Mouse (Mus musculus) adipocyte (in vitro differentiated cells): ENCODE data around the gene Nicn1.
"Not testable (repeated sequence)": the region's sequence is repeated elsewhere in the genome, so short reads cannot be mapped to it uniquely, and the experiment has no call there.

Source experiments
- DNase-seq: peaks from one replicate; pipeline ENCODE4 v3.0.0-alpha.2; 2016; ENCODE audit warnings: low spot score

The Nicn1 gene

GRCm38 (mm10) chr9:108290016-108290750 lies at the start of gene Nicn1:
Gene Nicn1 (plus strand): TSS chr9:108290429.
- DNase-seq, result peak; percentile 95

GRCm38 (mm10) chr9:108244540-108244939 lies 45.7 kb upstream of the Nicn1 start:
- no peak for DNase-seq

GRCm38 (mm10) chr9:108244984-108245383 lies 45.2 kb upstream of the Nicn1 start:
- DNase-seq, result no peak

- no peak for DNase-seq
These were observed 41.3 kb upstream of the Nicn1 start for GRCm38 (mm10) chr9:108248957-108249356.

GRCm38 (mm10) chr9:108251877-108252276 lies 38.4 kb upstream of the Nicn1 start:
- no peak for DNase-seq

DNA sequence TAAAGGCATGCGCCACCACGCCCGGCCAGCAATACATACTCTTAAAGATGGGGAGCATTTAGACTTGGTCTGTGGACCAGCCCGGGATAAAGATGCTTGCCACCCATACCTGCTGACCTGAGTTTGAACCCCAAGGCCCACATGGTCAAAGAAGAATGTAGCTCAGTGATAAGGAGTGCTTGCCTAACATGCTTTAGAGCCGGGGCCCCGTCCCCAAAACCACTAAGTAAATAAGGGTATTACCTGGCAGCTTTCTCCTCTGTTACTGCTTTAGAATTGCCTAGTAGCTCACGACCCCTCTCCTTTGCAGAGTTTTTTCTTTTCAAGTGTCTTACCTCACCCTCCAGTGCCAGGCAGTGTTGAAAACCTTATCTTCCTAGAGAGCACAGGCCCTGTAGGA lies 37.5 kb upstream of the Nicn1 start:
- DNase-seq, result no peak

GRCm38 (mm10) chr9:108260526-108260925 lies 29.7 kb upstream of the Nicn1 start:
- DNase-seq, result no peak

DNA sequence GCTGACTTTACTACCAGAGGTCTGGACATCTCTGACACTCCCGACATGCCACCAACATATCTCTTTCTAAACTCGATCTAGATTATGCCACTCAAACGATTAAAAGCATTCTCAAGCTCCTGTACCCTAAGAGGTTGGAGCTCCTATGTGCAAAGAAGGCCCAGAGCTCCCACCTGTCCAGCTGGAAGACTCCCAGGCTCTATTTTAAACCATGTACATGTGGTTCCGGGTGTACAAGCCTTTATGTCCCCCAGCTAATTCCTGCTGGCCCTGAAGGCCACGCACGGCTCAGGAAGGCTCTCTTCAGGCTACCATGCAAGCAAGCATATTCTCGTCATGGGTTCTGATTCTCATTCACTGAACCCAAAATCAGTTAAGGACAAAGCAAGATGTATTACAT lies 28.4 kb upstream of the Nicn1 start:
- DNase-seq, result no peak

GRCm38 (mm10) chr9:108262494-108263049 lies 27.7 kb upstream of the Nicn1 start:
- peak; percentile 48 for DNase-seq

GRCm38 (mm10) chr9:108263131-108263681 lies 27.0 kb upstream of the Nicn1 start:
- DNase-seq, result peak; percentile 45

- DNase-seq, result peak; percentile 91
These were observed 26.5 kb upstream of the Nicn1 start, which contains the start of gene Dag1 for GRCm38 (mm10) chr9:108263690-108264190. Gene Dag1 (minus strand): TSS chr9:108263958.

DNA sequence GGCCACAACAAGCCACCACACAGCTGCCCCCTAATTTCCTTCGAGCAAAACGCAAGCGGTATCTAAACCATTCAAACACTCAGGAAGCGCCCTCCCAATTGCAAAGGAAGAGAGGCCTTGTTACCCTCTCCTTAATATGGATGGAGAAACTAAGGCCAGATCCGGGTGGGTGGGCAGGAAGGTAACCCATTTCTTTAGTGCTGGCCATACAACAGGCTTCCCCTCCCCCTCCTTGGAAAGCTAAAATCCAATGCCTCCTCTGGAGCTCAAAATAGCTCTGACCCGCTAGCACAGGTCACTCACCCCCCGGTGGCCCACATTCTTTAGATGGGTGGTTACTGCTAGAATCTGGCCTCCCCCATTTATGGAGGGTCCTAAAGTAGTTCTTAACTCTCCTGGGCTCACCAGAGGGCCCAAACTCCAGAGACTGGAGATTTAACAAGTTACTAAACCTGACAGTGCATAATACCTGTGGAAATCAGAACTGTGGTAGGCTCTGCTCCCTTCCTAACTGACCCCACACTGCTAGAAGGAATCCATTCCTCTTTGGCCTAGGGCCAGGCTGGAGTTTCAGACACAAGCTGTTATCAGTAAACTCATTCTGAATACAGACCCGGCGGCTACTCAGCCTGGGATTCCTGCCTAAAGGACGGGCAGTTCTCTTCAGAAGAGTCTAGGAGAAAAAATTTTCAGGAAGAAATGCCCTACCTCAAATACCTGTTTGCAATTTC lies 25.9 kb upstream of the Nicn1 start:
- DNase-seq, result peak; percentile 55

- DNase-seq, result peak; percentile 48
These were observed 23.8 kb upstream of the Nicn1 start for GRCm38 (mm10) chr9:108266261-108266935.

- DNase-seq, result peak; percentile 52
These were observed 22.5 kb upstream of the Nicn1 start for GRCm38 (mm10) chr9:108267691-108268090.

GRCm38 (mm10) chr9:108268701-108269100 lies 21.5 kb upstream of the Nicn1 start:
- DNase-seq, result not testable (repeated sequence)

DNA sequence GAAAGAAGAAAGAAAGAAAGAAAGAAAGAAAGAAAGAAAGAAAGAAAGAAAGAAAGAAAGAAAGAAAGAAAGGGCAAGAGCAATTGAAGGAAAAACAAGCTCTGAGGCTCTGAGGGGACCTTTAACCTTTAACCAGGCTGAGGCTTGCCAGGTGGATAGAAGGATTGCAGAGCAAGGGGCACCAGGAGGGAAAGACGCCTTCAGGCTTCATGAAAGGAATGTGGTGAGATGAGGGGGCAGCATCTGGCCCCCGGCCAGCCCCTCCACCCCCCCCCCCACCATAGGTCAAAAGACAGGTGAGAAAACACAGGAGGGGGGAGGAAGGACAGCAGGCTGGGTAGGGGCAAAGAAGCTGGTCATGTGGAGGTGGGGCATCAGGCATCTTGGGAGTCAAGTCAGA lies 18.3 kb upstream of the Nicn1 start:
- no peak for DNase-seq

DNA sequence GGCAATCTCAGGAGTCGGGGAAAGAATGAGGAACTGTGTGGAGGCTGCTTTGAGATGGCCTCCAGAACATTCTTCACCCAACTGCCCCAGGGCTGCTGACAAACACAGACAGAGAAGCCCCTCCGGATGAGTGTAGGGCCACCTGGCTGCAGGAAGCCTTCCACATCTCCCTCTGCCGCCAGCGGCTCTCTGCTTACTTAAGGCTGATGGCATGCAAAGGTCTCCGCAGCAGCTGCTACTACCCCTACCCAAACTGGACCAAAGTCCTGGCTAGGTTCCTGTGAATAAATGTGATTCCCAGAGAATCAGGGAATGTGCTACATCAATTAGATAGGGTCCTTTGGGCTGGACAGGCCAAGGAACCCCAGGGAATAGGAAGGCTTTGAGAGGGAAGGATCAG lies 17.5 kb upstream of the Nicn1 start:
- DNase-seq, result no peak

DNA sequence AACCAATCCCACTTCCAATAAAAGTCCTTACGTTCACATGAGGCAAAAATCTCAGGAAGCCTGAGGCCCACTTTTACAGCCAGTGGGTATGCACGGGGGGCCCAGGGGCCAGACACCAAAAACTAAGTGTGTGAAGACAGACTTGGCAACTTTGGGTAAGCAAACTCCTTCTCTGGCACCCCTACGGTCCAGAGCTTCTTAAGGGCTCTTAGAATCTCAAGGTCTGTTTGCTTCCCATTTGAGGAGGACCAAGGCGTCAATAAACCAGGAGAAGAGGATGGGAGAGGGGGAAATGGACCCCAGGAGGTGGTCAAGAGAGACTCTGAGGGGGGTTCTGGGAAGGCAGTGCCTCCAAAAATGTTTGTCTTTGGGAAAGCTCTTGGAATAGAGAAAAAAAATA lies 16.7 kb upstream of the Nicn1 start:
- no peak for DNase-seq

GRCm38 (mm10) chr9:108274476-108275330 lies 15.5 kb upstream of the Nicn1 start:
- no peak for DNase-seq

DNA sequence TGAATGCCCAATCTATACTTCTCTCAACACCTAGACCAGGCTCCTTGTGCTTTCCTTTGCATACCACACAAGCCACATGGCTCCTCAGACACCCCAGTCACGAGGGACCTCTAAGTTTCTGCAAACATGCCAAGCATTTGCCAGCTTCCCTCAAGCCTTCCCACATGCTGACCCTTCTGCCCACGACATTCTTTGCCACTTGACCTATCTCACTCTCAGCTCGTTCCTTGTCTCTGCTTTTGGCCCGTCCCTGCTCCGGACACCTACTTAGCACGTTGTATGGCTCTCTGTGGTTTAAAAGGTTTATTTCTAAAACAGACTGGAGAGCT lies 14.9 kb upstream of the Nicn1 start:
- no peak for DNase-seq
